Mouse (Mus musculus): ENCODE data around the gene Ss18l1.

Ss18l1 gene

GRCm38 (mm10) chr2:180085926-180086636, 43.8 kb downstream of the Ss18l1 start:
- no peak for DNase-seq (ENCODE audit: low spot score)

GRCm38 (mm10) chr2:180086637-180087027, 44.3 kb downstream of the Ss18l1 start:
- DNase-seq (ENCODE audit: low spot score) = no peak

DNA sequence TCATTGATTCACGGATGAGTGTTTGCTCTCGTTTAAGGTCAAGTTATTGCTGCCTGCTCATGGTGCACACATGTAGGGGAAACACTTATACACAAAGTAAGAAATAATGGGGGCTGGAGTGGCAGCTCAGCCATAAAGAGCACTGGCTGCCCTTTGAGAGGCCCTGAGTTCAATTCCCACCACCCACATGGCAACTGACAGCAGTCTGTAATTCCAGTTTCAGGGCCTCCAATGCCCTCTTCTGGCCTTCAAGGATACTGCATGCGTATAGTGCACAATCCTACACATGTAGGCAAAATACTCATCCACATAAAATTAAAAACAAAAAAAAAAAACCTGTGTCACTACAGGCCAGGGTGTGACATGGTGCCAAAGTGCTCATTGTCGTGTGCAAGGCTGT, 45.2 kb downstream of the Ss18l1 start:
- no peak for DNase-seq (ENCODE audit: low spot score)

- no peak for DNase-seq (ENCODE audit: low spot score)
These were observed 48.0 kb downstream of the Ss18l1 start for GRCm38 (mm10) chr2:180090285-180090684.

DNA sequence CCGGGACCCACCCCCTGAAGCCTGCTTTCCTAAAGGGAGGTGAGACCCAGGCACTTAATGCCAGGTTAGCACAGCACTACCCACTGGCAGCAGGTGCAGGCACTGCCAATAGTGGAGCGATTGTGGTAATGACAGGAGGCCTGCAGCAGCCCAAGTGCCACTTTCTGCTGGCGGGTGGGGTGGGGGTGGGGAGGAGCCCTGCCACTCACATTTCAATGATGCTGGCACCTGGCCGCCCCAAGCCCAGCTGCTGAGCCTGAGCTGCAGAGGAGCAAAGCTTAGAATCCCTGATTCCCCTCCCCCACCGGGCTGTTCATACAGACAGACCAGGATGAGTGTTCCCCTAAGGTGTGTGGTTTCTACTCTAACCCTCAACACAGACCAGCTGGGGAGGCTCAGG, 53.4 kb downstream of the Ss18l1 start:
- DNase-seq (ENCODE audit: low spot score) = no peak

DNA sequence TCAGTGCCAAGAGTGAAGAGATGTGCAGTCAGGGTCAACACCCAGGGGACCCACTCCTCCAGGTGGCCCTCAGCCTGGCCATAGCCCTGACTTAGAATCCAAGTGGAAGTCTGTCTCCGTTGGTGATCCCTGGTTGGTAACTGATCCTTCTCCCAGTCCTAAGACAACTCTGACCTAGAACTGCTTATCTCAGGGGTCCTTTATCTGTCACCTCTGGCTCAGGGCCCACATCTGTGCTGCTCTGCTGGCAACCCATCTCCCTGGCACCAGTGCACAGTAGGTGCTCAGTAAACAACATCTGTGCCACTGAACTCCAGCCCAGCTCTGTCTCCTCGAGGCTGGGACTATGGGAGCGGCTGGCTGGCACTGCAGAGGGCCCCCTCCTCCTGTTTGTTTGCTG, 55.3 kb downstream of the Ss18l1 start:
- no peak for DNase-seq (ENCODE audit: low spot score)

GRCm38 (mm10) chr2:180098167-180098566, 55.9 kb downstream of the Ss18l1 start:
- DNase-seq (ENCODE audit: low spot score) = no peak

GRCm38 (mm10) chr2:180099529-180099928, 57.2 kb downstream of the Ss18l1 start:
- no peak for DNase-seq (ENCODE audit: low spot score)

DNA sequence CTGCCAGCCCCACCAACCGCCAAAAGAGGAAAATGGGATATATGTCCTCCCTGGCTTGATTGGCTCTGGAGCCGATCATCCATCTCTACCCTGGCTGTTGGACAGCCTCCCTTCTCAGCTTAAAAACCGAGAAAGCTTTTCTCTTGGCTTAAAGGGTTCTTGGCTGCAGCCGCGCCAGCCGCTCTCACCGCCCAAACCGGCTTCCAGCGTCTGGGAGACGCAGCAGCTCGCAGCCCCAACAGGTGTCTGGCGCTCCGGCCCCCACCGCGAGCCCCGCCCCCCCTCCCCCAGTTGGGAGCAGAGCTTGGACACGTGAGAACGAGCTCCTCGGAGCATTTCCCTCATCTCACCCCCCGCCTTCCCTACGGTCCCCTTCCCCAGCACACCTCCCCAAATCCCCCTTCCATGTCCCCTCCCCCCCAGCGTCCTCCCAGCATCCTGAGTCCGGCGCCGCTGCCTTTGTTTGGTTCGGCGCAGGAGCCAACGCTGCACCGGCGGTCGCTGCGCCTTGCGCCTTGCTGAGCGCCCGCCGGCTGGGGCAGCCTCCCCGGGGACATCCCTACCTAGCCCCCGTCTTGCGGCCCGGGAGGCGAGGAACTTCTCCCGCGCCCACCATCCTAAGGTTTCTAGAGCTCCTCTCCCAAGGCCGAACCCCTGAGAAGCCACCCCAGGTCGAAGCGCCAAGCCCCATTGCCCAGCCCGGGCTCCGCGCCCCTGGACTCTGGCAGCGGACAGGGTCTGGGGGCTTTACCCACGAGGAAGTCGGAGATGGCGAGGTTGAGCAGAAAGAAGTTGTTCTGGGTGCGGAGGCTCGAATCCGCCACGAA, 61.1 kb downstream of the Ss18l1 start:
- DNase-seq (ENCODE audit: low spot score) = no peak

- peak; percentile 50 for DNase-seq (ENCODE audit: low spot score)
These were observed 61.8 kb downstream of the Ss18l1 start, which contains the start of gene Hrh3 for GRCm38 (mm10) chr2:180103978-180104658. Gene Hrh3 (minus strand): TSS chr2:180104488.

GRCm38 (mm10) chr2:180104659-180105377, 62.5 kb downstream of the Ss18l1 start:
- no peak for DNase-seq (ENCODE audit: low spot score)

DNA sequence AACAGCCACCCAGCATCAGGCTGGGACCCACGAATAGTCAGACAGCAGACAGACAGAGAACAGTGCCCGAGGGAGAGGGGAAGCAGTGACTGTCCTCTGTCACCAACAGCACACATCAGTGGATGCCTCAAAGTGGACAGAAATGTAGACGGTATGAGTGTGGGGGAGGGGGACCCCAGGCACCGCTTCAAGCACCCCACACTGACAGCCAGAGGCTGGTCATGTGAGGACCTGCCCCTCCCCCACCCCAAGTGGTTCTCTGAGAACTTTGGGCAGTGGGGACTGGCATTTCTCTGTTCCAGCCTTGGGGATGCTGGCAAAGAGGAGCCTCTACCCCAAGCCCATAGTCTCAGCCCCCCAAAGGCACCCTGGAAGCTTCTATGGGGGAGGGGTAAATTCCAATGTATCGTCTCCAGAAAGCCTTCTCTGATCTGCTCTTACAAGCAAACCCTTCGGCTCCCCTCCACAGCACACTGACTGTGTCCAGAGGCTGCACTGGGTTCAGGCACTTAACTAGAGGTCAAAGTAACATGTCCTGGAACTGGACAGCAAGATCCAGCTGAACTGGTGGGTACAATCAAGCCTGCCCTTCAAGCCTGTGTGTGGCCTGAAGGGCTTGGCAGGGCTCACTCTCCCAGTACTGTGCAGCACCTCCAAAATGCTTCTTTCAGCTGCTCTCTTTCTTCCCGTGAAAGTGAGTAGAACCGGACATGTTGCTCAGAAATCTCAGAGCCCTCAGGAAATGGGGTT, 63.3 kb downstream of the Ss18l1 start:
- no peak for DNase-seq (ENCODE audit: low spot score)

DNA sequence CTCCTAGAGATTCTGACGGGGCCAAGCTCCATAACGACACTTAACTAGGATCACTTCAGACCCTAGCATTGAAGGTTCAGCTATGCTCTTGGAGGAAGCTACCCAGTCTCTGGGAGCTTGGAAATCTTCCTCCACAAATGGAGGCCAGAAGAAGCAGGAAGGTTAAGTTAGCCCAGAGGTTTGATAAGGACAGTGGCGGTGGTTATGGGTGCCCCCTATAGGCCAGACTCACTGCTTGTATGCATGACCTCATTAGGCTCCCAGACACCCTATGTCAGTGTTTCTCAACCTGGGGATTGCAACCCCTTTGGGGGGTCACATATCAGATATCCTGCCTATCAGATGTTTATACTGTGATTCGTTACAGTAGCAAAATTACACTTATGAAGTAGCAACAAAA, 64.8 kb downstream of the Ss18l1 start:
- DNase-seq (ENCODE audit: low spot score) = no peak

GRCm38 (mm10) chr2:180108285-180108684, 66.0 kb downstream of the Ss18l1 start:
- DNase-seq (ENCODE audit: low spot score) = no peak

DNA sequence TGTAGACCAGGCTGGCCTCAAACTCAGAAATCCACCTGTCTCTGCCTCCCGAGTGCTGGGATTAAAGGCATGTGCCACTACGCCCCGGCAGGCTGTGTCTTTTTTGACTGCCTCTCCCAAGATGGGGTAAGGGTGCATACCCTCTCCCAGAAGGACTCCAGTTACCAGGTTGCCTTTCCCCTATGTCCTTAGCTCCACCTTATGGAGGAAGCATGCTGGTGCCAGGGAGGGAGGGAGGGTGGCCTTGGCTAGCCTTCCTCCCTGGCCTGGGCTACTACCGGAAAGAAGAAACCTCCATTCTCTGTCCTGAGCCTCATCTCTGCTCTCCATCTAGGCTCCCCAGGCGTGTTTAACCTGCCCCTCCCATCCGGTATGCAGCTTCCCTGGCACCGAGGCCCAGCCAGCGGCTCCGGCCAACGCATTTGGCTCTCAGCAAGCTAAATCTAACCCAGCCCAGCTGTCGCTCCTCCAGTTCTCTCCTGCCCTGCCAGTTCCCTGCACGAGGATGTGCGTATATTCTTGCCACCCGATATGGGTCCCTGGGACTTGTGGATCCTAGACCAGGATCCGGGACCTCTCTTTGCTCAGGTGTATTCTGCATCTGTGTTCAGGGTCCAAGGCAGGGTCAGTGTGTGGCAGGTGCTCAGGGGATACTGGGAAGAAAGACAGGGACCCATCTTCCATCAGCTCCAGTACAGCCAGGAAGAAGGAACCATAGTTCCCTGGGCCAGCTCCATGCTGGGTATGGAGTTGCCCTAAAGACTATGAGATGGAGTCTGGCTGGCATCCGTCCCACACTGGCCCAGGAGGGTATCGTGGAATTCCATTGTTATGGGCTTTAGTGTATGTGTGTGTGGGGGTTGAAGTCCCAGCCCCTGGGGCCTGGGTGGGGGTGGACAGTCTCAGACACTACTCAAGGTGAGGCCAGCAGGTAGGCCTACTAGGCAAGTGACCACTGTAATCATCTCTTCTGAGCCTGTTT, 71.9 kb downstream of the Ss18l1 start:
- DNase-seq (ENCODE audit: low spot score) = no peak

- no peak for DNase-seq (ENCODE audit: low spot score)
These were observed 73.0 kb downstream of the Ss18l1 start for GRCm38 (mm10) chr2:180115279-180115678.

DNA sequence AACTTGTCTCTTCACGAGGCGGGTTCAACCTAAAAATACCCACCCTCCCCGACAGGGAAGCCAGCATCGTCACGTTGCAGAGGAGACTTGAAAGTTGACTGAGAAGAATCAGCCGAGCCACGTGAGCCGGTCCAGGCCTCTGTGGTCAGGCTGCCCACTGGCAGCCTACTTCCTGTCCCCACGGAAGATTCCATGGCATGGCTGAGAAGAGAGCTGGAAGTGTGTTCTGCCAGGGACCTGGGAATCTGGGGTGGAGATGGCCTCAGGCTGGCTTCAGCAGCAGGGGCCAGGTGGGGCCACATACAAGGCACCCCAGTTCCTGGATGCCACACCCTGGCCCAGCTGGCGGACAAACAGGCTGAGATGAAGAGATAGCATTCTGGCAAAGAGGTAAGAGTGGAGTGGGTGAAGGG, 73.8 kb downstream of the Ss18l1 start:
- no peak for DNase-seq (ENCODE audit: low spot score)

DNA sequence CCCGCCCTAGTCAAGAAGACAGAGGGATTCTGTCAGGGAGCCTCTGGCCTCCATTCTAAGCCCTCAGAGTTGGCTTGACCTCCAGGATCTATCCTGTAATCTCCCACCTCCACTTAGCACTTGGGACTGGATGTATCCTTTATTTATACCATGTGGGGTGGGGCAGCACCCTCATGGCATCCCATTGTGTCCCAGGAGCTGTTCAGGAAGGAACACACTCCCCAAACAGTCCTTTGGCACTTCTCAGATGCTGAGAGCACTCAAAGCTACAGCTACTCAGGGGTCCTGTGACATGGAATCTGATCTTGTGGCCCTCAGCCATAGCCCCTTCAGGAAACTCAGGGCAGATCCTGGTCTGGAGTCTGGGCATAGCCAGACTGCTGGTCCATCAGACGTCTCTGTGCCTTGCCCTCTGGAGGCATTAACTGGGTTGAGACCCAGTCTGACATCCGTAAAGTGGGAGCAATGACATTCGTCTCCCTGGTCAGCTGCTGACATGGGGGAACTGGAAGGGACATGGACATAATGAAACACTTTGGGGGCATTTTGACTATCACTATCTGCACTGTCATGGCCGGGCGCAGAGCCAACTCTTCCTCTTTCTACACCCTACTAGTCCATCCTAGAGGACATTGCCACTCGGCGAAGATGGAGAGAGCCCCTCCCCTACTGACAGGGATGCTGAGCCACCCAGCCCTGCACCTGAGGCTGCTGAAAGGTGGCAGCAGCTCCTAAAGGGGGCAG, 74.6 kb downstream of the Ss18l1 start:
- no peak for DNase-seq (ENCODE audit: low spot score)

DNA sequence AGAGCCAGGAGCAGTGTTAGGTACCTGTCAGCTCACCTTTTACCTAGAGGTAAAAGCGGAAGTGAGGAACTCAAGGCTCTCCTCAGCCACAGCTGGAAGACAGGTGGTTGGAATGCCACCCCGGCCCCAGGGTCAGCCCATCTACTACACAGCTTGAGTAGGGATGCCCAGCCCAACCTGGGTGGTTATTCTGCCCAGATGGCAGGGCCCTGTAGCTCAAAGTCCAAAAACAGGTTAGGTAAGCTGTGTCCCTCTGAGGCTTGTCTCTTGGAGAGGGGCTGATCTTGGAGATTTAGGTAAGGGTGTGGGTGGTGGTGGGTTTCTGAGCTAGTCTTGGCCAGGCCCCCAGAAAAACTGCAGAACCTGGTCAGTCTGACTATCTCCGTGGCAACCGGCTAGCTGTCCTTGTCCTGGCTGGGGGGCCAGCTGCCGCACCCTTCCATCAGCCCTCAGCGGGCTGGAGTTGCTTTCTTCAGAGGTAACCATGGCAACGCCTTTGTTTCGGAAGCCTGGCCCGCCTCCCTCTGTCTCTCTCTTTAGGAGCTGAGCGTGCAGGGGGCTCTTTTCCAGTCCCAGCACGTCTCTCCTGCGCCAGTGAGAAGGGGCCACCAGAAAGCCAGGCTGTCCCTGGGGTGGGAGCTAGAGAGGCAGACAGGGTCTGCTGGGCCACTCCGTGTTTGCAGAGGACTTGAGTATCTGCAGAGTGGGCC, 75.3 kb downstream of the Ss18l1 start:
- no peak for DNase-seq (ENCODE audit: low spot score)
